Mouse (Mus musculus) hindbrain, embryonic 16.5 days (tissue): ENCODE data around the gene A530032D15Rik. TPM values are rescaled to one million over a fixed set of nuclear protein-coding genes. Genes with fewer than 3 reads are reported as not detected.
"Not testable (repeated sequence)": the region's sequence is repeated elsewhere in the genome, so short reads cannot be mapped to it uniquely, and the experiment has no call there.

ENCODE experiments used
- ATAC-seq: fragments of 200-750 bp; cut with Nextera tagmentation; 2 replicates; pipeline ENCODE4 v1.8.0; 2017; ENCODE audit warnings: moderate TSS enrichment, moderate library complexity
- H3K27ac ChIP-seq: fragments of 300-500 bp; sonication (generic); 2 replicates; pipeline ENCODE4 v1.5.1; 2014; ENCODE audit warnings: low read depth, mild to moderate bottlenecking, control low read depth, low read length, moderate library complexity
- H3K27me3 ChIP-seq: fragments of 300-500 bp; sonication (generic); replicated peaks from 2 replicates; pipeline ENCODE4 v1.6.1; 2014; ENCODE audit warnings: low read length; ENCODE audit not compliant: control insufficient read depth, insufficient read depth
- H3K36me3 ChIP-seq: fragments of 300-500 bp; sonication (generic); 2 replicates; pipeline ENCODE4 v1.6.1; 2014; ENCODE audit warnings: mild to moderate bottlenecking, low read length, moderate library complexity, mixed read lengths; ENCODE audit not compliant: control insufficient read depth, insufficient read depth
- H3K4me1 ChIP-seq: fragments of 300-500 bp; sonication (generic); 2 replicates; pipeline ENCODE4 v1.6.1; 2014; ENCODE audit warnings: low read depth, low read length; ENCODE audit not compliant: control insufficient read depth, insufficient read depth
- H3K4me2 ChIP-seq: fragments of 300-500 bp; sonication (generic); 2 replicates; pipeline ENCODE4 v1.6.1; 2014; ENCODE audit warnings: mild to moderate bottlenecking, low read length, control low read depth, moderate library complexity
- H3K4me3 ChIP-seq: fragments of 300-500 bp; sonication (generic); 2 replicates; pipeline ENCODE4 v1.5.1; 2014; ENCODE audit warnings: mild to moderate bottlenecking, low read length, control low read depth, moderate library complexity
- H3K9ac ChIP-seq: fragments of 300-500 bp; sonication (generic); 2 replicates; pipeline ENCODE4 v1.6.1; 2014; ENCODE audit warnings: low read depth, mild to moderate bottlenecking, control low read depth, low read length, moderate library complexity
- H3K9me3 ChIP-seq: fragments of 300-500 bp; sonication (generic); 2 replicates; pipeline ENCODE4 v1.6.1; 2014; ENCODE audit warnings: mild to moderate bottlenecking, low read length, moderate library complexity; ENCODE audit not compliant: control insufficient read depth
- WGBS: fragments of 180-500 bp; shearing (Covaris S2); extraction: QIAGEN DNeasy Blood & Tissue Kit; methylation state at CpG from one replicate; pipeline ENCODE4 v1.1.7; 2014; 5-methylcytosine and 5-hydroxymethylcytosine counted together
- polyA plus RNA-seq: library from polyadenylated mRNA; unstranded; fragments of >200 nt; fragmentation: Nextera tagmentation; extraction: Ambion mirVana; gene quantifications from 2 replicates; pipeline ENCODE4 v1.2.1, GENCODE M21; 2015

Gene A530032D15Rik
- polyA plus RNA-seq: not detected in 2 replicates

- H3K4me3 ChIP-seq, H3K9ac ChIP-seq, H3K27ac ChIP-seq, H3K9me3 ChIP-seq, H3K4me2 ChIP-seq, H3K4me1 ChIP-seq, H3K27me3 ChIP-seq, ATAC-seq, H3K36me3 ChIP-seq: not testable (repeated sequence)
- 100% methylated on average over 1 of the region's 7 CpGs for WGBS
These were observed at the start of gene A530032D15Rik for GRCm38 (mm10) chr1:85109753-85110152. TSS of gene A530032D15Rik (minus strand) at chr1:85109853.

- not testable (repeated sequence) for H3K4me2 ChIP-seq, H3K36me3 ChIP-seq, H3K27me3 ChIP-seq, H3K9ac ChIP-seq, H3K4me1 ChIP-seq, H3K9me3 ChIP-seq, ATAC-seq, H3K27ac ChIP-seq, H3K4me3 ChIP-seq
- WGBS: 83% methylated on average over 4 of the region's 5 CpGs
These were observed 45.5 kb upstream of the A530032D15Rik start for GRCm38 (mm10) chr1:85155151-85155550.

GRCm38 (mm10) chr1:85133671-85134070 lies 24.0 kb upstream of the A530032D15Rik start:
- H3K36me3 ChIP-seq, H3K27me3 ChIP-seq, H3K4me1 ChIP-seq, H3K27ac ChIP-seq, H3K4me3 ChIP-seq, H3K9ac ChIP-seq, ATAC-seq, H3K9me3 ChIP-seq, H3K4me2 ChIP-seq: not testable (repeated sequence)
- 93% methylated on average over 18 of the region's 22 CpGs for WGBS

GRCm38 (mm10) chr1:85121841-85122240 lies 12.2 kb upstream of the A530032D15Rik start:
- not testable (repeated sequence) for H3K4me1 ChIP-seq, H3K36me3 ChIP-seq, ATAC-seq, H3K9me3 ChIP-seq, H3K27ac ChIP-seq, H3K4me3 ChIP-seq, H3K27me3 ChIP-seq, H3K4me2 ChIP-seq, H3K9ac ChIP-seq
- WGBS: 93% methylated on average over 3 of the region's 4 CpGs

GRCm38 (mm10) chr1:85118341-85118740 lies 8.7 kb upstream of the A530032D15Rik start:
- H3K4me3 ChIP-seq: not testable (repeated sequence)

GRCm38 (mm10) chr1:85117537-85117936 lies 7.9 kb upstream of the A530032D15Rik start:
- not testable (repeated sequence) for H3K36me3 ChIP-seq, ATAC-seq, H3K9me3 ChIP-seq, H3K4me1 ChIP-seq, H3K4me2 ChIP-seq, H3K27ac ChIP-seq, H3K27me3 ChIP-seq, H3K4me3 ChIP-seq, H3K9ac ChIP-seq
- 66% methylated on average over 4 of the region's 6 CpGs for WGBS

More at GRCm38 (mm10) chr1:85118341-85118740, 8.7 kb upstream of the A530032D15Rik start:
- not testable (repeated sequence) for ATAC-seq, H3K9ac ChIP-seq, H3K4me2 ChIP-seq, H3K4me1 ChIP-seq, H3K27ac ChIP-seq, H3K36me3 ChIP-seq, H3K27me3 ChIP-seq, H3K9me3 ChIP-seq
- 77% methylated on average over 5 of the region's 6 CpGs for WGBS

GRCm38 (mm10) chr1:85114666-85115402 lies 5.2 kb upstream of the A530032D15Rik start:
- not testable (repeated sequence) for H3K4me1 ChIP-seq, H3K27me3 ChIP-seq, ATAC-seq, H3K4me3 ChIP-seq, H3K9ac ChIP-seq, H3K27ac ChIP-seq, H3K36me3 ChIP-seq, H3K4me2 ChIP-seq, H3K9me3 ChIP-seq
- 62% methylated on average over 6 of the region's 6 CpGs for WGBS

GRCm38 (mm10) chr1:85114078-85114477 lies 4.4 kb upstream of the A530032D15Rik start:
- not testable (repeated sequence) for H3K9ac ChIP-seq, H3K27me3 ChIP-seq, H3K4me2 ChIP-seq, ATAC-seq, H3K9me3 ChIP-seq, H3K4me3 ChIP-seq, H3K4me1 ChIP-seq, H3K36me3 ChIP-seq, H3K27ac ChIP-seq
- WGBS: 90% methylated on average over 3 of the region's 3 CpGs

- H3K27me3 ChIP-seq, H3K4me1 ChIP-seq, ATAC-seq, H3K36me3 ChIP-seq, H3K4me2 ChIP-seq, H3K27ac ChIP-seq, H3K9me3 ChIP-seq, H3K9ac ChIP-seq, H3K4me3 ChIP-seq: not testable (repeated sequence)
- WGBS: 78% methylated on average over 2 of the region's 5 CpGs
These were observed 3.2 kb upstream of the A530032D15Rik start for GRCm38 (mm10) chr1:85112889-85113288.
